Mouse (Mus musculus): Measurements from ENCODE around the gene App.

DNA sequence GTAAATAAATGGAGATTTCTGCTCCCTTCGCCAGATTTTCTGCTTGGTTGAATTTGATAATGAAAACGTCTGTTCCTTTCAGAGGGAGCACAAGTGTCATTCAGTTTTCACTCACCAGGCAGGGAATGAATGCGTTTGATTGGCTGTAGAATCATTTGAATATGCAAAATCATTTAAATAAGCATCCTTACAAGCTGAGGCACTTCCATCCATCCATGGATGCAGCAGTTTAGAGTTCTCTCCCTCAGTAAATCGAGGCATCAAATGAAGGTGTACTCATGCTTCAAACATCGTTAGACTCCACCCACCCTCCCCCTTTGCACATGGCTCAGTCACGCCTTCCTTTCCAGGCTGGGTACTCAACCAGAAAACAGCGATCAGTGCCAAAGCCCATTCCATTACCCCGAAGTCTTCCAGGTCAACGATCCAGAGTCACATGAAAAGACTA, 80.9 kb downstream of the App start:
- TF ChIP-seq CTCF (IDR thresholded peaks at IDR 0.05; ENCODE audit: low read depth) (no peak), EP300 (IDR thresholded peaks at IDR 0.05; ENCODE audit: low read depth) (no peak)
